Mouse (Mus musculus) heart, adult 18-20 months (tissue): ENCODE data around the gene Cln6. TPM values are rescaled to one million over a fixed set of nuclear protein-coding genes. Genes with fewer than 3 reads are reported as not detected.
A peak's percentile ranks its signal among the peaks of the same experiment; 100 is the strongest.

ENCODE experiments used
- DNase-seq, 2 experiments: peaks; one replicate each; pipeline ENCODE4 v3.0.0; 2021 to 2022; ENCODE audit warnings: mixed read lengths in 1 of 2
- total RNA-seq, 2 experiments: library from RNA; stranded (reverse); gene quantifications; 2 replicates each; pipeline ENCODE4 v1.2.3; 2021

Gene Cln6
- total RNA-seq, 2 experiments from 2014 or later: 25.8 TPM

DNA sequence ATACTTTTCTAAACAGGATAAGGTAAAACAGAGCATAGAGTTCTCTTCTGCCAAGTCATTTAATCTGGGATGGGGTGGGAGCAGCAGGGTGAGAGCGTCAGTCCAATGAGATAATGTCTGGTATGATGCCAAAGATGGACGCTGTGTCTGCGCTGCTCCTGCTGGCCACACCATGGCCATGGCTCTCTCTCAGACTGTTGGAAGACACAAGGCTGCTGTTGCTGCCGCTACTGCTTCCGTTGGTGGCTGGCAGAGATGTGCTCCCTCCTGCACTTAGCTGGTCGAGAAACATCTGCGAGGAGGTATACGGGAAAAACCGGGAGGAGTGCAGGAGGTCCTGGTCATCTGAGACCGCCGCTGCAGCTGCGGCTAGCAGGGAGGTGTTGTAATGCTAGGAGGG is 43.3 kb downstream of the Cln6 start:
- DNase-seq: peak; percentile 78 to 81

DNA sequence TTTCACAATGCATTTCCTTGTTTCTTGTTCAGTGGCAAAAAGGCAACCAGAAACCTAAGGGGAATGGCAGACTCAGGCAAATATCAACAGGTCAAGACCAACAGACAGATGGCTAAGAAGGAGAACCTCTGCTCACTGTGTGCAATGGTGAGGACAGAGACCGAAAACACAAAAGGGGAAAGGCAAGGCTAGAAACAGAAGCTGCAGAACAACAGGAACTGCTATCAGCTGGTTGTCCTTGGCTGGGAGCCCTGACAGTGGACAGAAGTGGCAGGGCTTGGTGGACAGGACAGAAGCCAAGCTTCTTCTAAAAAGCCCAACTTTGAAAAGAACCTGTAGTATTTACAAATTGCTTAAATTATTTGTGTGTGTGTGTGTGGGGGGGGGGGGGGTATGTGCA is 55.9 kb downstream of the Cln6 start:
- DNase-seq: peak; percentile 82 to 85

Other genes with a start within 250 kb of the Cln6 start
- 1 to 10 TPM; 1.1 to 1.3 TPM for gene Itga11, start 161.0 kb upstream of the Cln6 start, total RNA-seq
- 10 to 100 TPM; 15.8 to 16.1 TPM for gene Fem1b, start 26.9 kb upstream of the Cln6 start, total RNA-seq
- under 1 TPM; 0.17 to 0.90 TPM for gene Calml4, start 19.3 kb downstream of the Cln6 start, total RNA-seq
- 10 to 100 TPM; 19.5 to 25.6 TPM for gene Pias1, start 149.1 kb downstream of the Cln6 start, total RNA-seq